In genomic region chr13:92740671-92741270, GRCm38 (mm10) we compare ENCODE assay signal across 8 mouse cellular contexts. TPM values are rescaled to one million over a fixed set of nuclear protein-coding genes. Genes with fewer than 3 reads are reported as not detected.
DNase-seq lines count a peak whose midpoint lies in the region; ATAC-seq and TF ChIP-seq lines count a peak whose summit lies in the region.

No protein-coding gene starts in this region.

- peak; percentile 97 for TF ChIP-seq RAD21 in CH12.LX (IDR thresholded peaks at IDR 0.05; ENCODE audit: low read depth, low read length)

- H3K9ac ChIP-seq in heart, adult 2 months (ENCODE audit: low read depth, low read length), result no peak overlapping the region
- H3K9ac ChIP-seq in heart, embryonic 12.5 days, result no peak overlapping the region
- no peak overlapping the region for H3K9ac ChIP-seq in CH12.LX (ENCODE audit: insufficient read depth, low read depth)
- H3K9ac ChIP-seq in heart, postnatal 0 days (replicated peaks; ENCODE audit: low read depth, low read length), result no peak overlapping the region
- H3K9ac ChIP-seq in midbrain, embryonic 16.5 days (ENCODE audit: low read depth, low read length), result no peak overlapping the region

- no peaks in the 10 kb centered on the region for H3K4me1 ChIP-seq in heart, adult 2 months (ENCODE audit: control insufficient read depth, insufficient read depth, low read length)
- peaks cover 7% of the 10 kb centered on the region for H3K4me1 ChIP-seq in heart, embryonic 12.5 days (replicated peaks)
- peaks cover 10 to 43% of the 10 kb centered on the region in 2 experiments for H3K4me1 ChIP-seq in CH12.LX (ENCODE audit: control insufficient read depth in 1 of 2, insufficient read depth in 2 of 2)
- H3K4me1 ChIP-seq in heart, postnatal 0 days (ENCODE audit: control insufficient read depth, insufficient read depth), result peaks cover 5% of the 10 kb centered on the region; the same call in 1 of the 2 replicates
- H3K4me1 ChIP-seq in midbrain, embryonic 16.5 days (ENCODE audit: control insufficient read depth, insufficient read depth, low read length), result peaks cover 3% of the 10 kb centered on the region; the same call in 1 of the 2 replicates

- TF ChIP-seq EP300 in heart, adult 2 months (IDR thresholded peaks at IDR 0.05; ENCODE audit: insufficient read depth, low read depth, low read length), result no peak
- no peak; the same call in 1 of the 2 replicates for TF ChIP-seq EP300 in CH12.LX (IDR thresholded peaks at IDR 0.05; ENCODE audit: low read length)
- no peak for TF ChIP-seq EP300 in heart, postnatal 0 days (IDR thresholded peaks at IDR 0.05; ENCODE audit: low read depth)

- H3K27me3 ChIP-seq in heart, adult 2 months (ENCODE audit: control insufficient read depth, insufficient read depth, low read length), result no peaks in the 10 kb centered on the region
- no peaks in the 10 kb centered on the region for H3K27me3 ChIP-seq in heart, embryonic 12.5 days (replicated peaks)
- H3K27me3 ChIP-seq in CH12.LX (replicated peaks), result no peaks in the 10 kb centered on the region
- no peaks in the 10 kb centered on the region for H3K27me3 ChIP-seq in heart, postnatal 0 days (ENCODE audit: control insufficient read depth, insufficient read depth, low read length)
- H3K27me3 ChIP-seq in midbrain, embryonic 16.5 days (ENCODE audit: control insufficient read depth, insufficient read depth, low read depth, low read length), result no peaks in the 10 kb centered on the region

- dilution Hi-C loops in CH12.LX (cut with MboI; ENCODE audit: extremely low pct_ligation_motif_present, extremely low pct_unique_long_range_greater_than_20kb, low sequenced_read_pairs), result no loop called here

- H3K9me3 ChIP-seq in heart, embryonic 12.5 days (replicated peaks), result no peaks in the 10 kb centered on the region
- H3K9me3 ChIP-seq in CH12.LX (replicated peaks; ENCODE audit: low read length), result peaks cover 11% of the 10 kb centered on the region
- H3K9me3 ChIP-seq in heart, postnatal 0 days (replicated peaks; ENCODE audit: control insufficient read depth, low read length), result no peaks in the 10 kb centered on the region
- no peaks in the 10 kb centered on the region for H3K9me3 ChIP-seq in midbrain, embryonic 16.5 days (replicated peaks; ENCODE audit: control insufficient read depth, low read length, poor library complexity, severe bottlenecking)

- no peak for ATAC-seq in heart, embryonic 12.5 days (ENCODE audit: insufficient number of reproducible peaks, low FRiP score)
- ATAC-seq in heart, postnatal 0 days (ENCODE audit: insufficient read depth, low read depth), result no peak; the same call in 1 of the 2 replicates
- ATAC-seq in midbrain, embryonic 16.5 days, result peak; percentile 77; the same call in 1 of the 2 replicates

- in situ Hi-C loops in CH12.LX (cut with MboI; ENCODE audit: low pct_ligation_motif_present, low pct_unique_long_range_greater_than_20kb, low sequenced_read_pairs), result loop anchor here (5.0 to 25.0 kb wide), 3 partner anchors 163 to 828 kb away; partner anchors contain the start of genes Dhfr, Msh3 and Spz1

- TF ChIP-seq POLR2A in heart, adult 2 months (IDR thresholded peaks at IDR 0.05; ENCODE audit: insufficient read depth, low read depth, low read length), result no peak
- TF ChIP-seq POLR2A in CH12.LX (IDR thresholded peaks at IDR 0.05; ENCODE audit: low read depth, low read length), result no peak

- intact Hi-C loops in heart, adult 2 months (cut with DNase I), result loop anchor here (1.0 to 5.0 kb wide), 2 partner anchors 160 to 383 kb away; partner anchors contain the start of gene Msh3

- WGBS in heart, adult 2 months, result 9% methylated on average over 2 of the region's 2 CpGs
- 10% methylated on average over 2 of the region's 2 CpGs for WGBS in heart, embryonic 12.5 days
- WGBS in heart, postnatal 0 days, result 2% methylated on average over 2 of the region's 2 CpGs
- 16% methylated on average over 2 of the region's 2 CpGs for WGBS in midbrain, embryonic 16.5 days

- H3K79me2 ChIP-seq in heart, adult 2 months (replicated peaks; ENCODE audit: control insufficient read depth, insufficient read depth, low read length), result no peaks in the 10 kb centered on the region
- no peaks in the 10 kb centered on the region for H3K79me2 ChIP-seq in CH12.LX (replicated peaks; ENCODE audit: control insufficient read depth, extremely low read depth, insufficient read depth, poor library complexity, severe bottlenecking)

- DNase-seq in heart, adult 2 months, result no peak
- peak; percentile 69 for DNase-seq in CH12.LX (ENCODE audit: extremely low read depth)
- peak; percentile 46 for DNase-seq in cerebellum, adult 9-11 months
- peak; percentile 71 for DNase-seq in heart, postnatal 0 days (ENCODE audit: low spot score)
- DNase-seq in kidney, postnatal 36 days, result peak; percentile 32 to 36
- no peak for DNase-seq in ovary, postnatal 10 days (ENCODE audit: low spot score)

- TF ChIP-seq CTCF in heart, adult 2 months (IDR thresholded peaks at IDR 0.05), result peak; percentile 90
- peak; percentile 65 to 94; a peak in 3 of 4 replicates for TF ChIP-seq CTCF in CH12.LX (conservative IDR thresholded peaks at IDR 0.05 in 1 of 2, IDR thresholded peaks at IDR 0.05 in 1 of 2; ENCODE audit: low read depth in 2 of 2, low read length in 2 of 2)
- peak; percentile 81 for TF ChIP-seq CTCF in heart, postnatal 0 days (IDR thresholded peaks at IDR 0.05; ENCODE audit: low read depth)

- H3K27ac ChIP-seq in heart, adult 2 months, result no peak overlapping the region
- H3K27ac ChIP-seq in heart, embryonic 12.5 days (ENCODE audit: poor library complexity, severe bottlenecking), result no peak overlapping the region
- no peak overlapping the region for H3K27ac ChIP-seq in CH12.LX (ENCODE audit: insufficient read depth, low read depth)
- H3K27ac ChIP-seq in heart, postnatal 0 days (ENCODE audit: low read depth), result no peak overlapping the region
- no peak overlapping the region for H3K27ac ChIP-seq in midbrain, embryonic 16.5 days (ENCODE audit: low read length)

- H3K4me3 ChIP-seq in heart, adult 2 months, result no peak overlapping the region
- H3K4me3 ChIP-seq in heart, embryonic 12.5 days, result no peak overlapping the region
- no peak overlapping the region for H3K4me3 ChIP-seq in CH12.LX (replicated peaks in 1 of 3; ENCODE audit: low read depth in 2 of 3, low read length in 2 of 3, poor library complexity in 1 of 3)
- H3K4me3 ChIP-seq in heart, postnatal 0 days (ENCODE audit: low read depth, low read length), result no peak overlapping the region
- H3K4me3 ChIP-seq in midbrain, embryonic 16.5 days (ENCODE audit: low read depth, low read length), result no peak overlapping the region

- H3K4me2 ChIP-seq in heart, embryonic 12.5 days, result no peak overlapping the region
- H3K4me2 ChIP-seq in CH12.LX (ENCODE audit: insufficient read depth, low read depth, poor library complexity, severe bottlenecking), result no peak overlapping the region
- H3K4me2 ChIP-seq in heart, postnatal 0 days (ENCODE audit: low read depth, low read length), result no peak overlapping the region
- no peak overlapping the region for H3K4me2 ChIP-seq in midbrain, embryonic 16.5 days (ENCODE audit: low read length)

- no peaks in the 10 kb centered on the region for H3K36me3 ChIP-seq in heart, adult 2 months (ENCODE audit: control insufficient read depth, insufficient read depth, low read length)
- no peaks in the 10 kb centered on the region for H3K36me3 ChIP-seq in heart, embryonic 12.5 days
- H3K36me3 ChIP-seq in CH12.LX (replicated peaks in 1 of 2; ENCODE audit: control insufficient read depth in 1 of 2, insufficient read depth in 1 of 2, low read length in 1 of 2), result no peaks in the 10 kb centered on the region
- H3K36me3 ChIP-seq in heart, postnatal 0 days (replicated peaks; ENCODE audit: control insufficient read depth, insufficient read depth, low read length), result no peaks in the 10 kb centered on the region
- H3K36me3 ChIP-seq in midbrain, embryonic 16.5 days (ENCODE audit: control insufficient read depth, insufficient read depth, low read length), result no peaks in the 10 kb centered on the region

TF ChIP-seq in CH12.LX, 34 proteins besides CTCF, POLR2A, EP300 and RAD21 (continues in another document):
- TF ChIP-seq MAZ (IDR thresholded peaks at IDR 0.05; ENCODE audit: low read depth, low read length) (no peak), JUND (conservative IDR thresholded peaks at IDR 0.05; ENCODE audit: low read depth, low read length) (0 out of 2 replicates have a peak, but pooled peaks have one; percentile 34), USF2 (conservative IDR thresholded peaks at IDR 0.05; ENCODE audit: low read depth, low read length) (no peak), MYC (IDR thresholded peaks at IDR 0.05; ENCODE audit: low read depth, low read length) (peak; percentile 74), SIN3A (IDR thresholded peaks at IDR 0.05; ENCODE audit: low read length) (no peak), SMC3 (IDR thresholded peaks at IDR 0.05; ENCODE audit: low read depth, low read length) (peak; percentile 89), ELF1 (IDR thresholded peaks at IDR 0.05; ENCODE audit: low read depth, low read length) (no peak), NRF1 (IDR thresholded peaks at IDR 0.05; ENCODE audit: low read depth, low read length) (no peak), JUN (IDR thresholded peaks at IDR 0.05; ENCODE audit: insufficient read depth, low read depth, low read length) (no peak), RCOR1 (conservative IDR thresholded peaks at IDR 0.05; ENCODE audit: low read depth, low read length) (no peak), GABPA (IDR thresholded peaks at IDR 0.05; ENCODE audit: insufficient replicate concordance, low read depth, low read length) (no peak), MAX (IDR thresholded peaks at IDR 0.05; ENCODE audit: low read length) (peak; percentile 74), ZC3H11A (IDR thresholded peaks at IDR 0.05; ENCODE audit: low read depth, low read length) (peak; percentile 91), MEF2A (IDR thresholded peaks at IDR 0.05; ENCODE audit: borderline replicate concordance, low read depth, low read length) (peak; percentile 59; the same call in 1 of the 2 replicates), BHLHE40 (IDR thresholded peaks at IDR 0.05; ENCODE audit: low read depth, low read length) (no peak), ZMIZ1 (IDR thresholded peaks at IDR 0.05; ENCODE audit: low read depth, low read length) (no peak), E2F4 (IDR thresholded peaks at IDR 0.05; ENCODE audit: insufficient replicate concordance, low read depth, low read length) (peak; percentile 16; the same call in 1 of the 2 replicates), UBTF (IDR thresholded peaks at IDR 0.05; ENCODE audit: low read depth, low read length) (no peak)

RNA-seq across cellular contexts. Expression of gene Thbs4, which starts 53.8 kb away (rescaled TPM):
- total RNA-seq in heart, adult 2 months (2021), result 1 to 10 TPM; 4.3 to 4.6 TPM
- polyA plus RNA-seq in heart, adult 2 months (2012; rRNA removed), result 4.9 and 7.0 TPM in 2 replicates
- polyA plus RNA-seq in heart, embryonic 12.5 days (2016; fragmentation: Nextera tagmentation; extraction: Ambion mirVana), result 45.6 and 50.9 TPM in 2 replicates
- total RNA-seq in CH12.LX (2012; rRNA removed) (not detected in 2 replicates), CH12.LX (2014; rRNA removed) (not detected in 2 replicates)
- polyA plus RNA-seq in CH12.LX (2012; ENCODE audit: insufficient read length, low read depth), result not detected in 2 replicates
- 15.3 and 26.6 TPM in 2 replicates for total RNA-seq in heart, postnatal 0 days (2014; rRNA removed; ENCODE audit: low replicate concordance)
- polyA plus RNA-seq in heart, postnatal 0 days (2015; fragmentation: Nextera tagmentation; extraction: Ambion mirVana), result 11.7 and 13.4 TPM in 2 replicates
- polyA plus RNA-seq in midbrain, embryonic 16.5 days (2015; fragmentation: Nextera tagmentation; extraction: Ambion mirVana), result 1.6 and 1.7 TPM in 2 replicates

Comparison
In these comparisons a context has a peak if more than half of its experiments do, and no peak if none do; other contexts are left out.
1. DNase-seq: peak in CH12.LX (single experiment), cerebellum, adult 9-11 months (single experiment), heart, postnatal 0 days (single experiment) and kidney, postnatal 36 days (2 of 2); none in heart, adult 2 months (0 of 2) and ovary, postnatal 10 days (single experiment).
2. Peak in every context shown above with its lines, with median percentiles within 50 percentile points of each other: CTCF ChIP-seq.